In genomic region chr11:65759350-65759749, GRCm38 (mm10) we compare ENCODE assay signal across 21 mouse cellular contexts. TPM values are rescaled to one million over a fixed set of nuclear protein-coding genes. Genes with fewer than 3 reads are reported as not detected.
A peak's percentile ranks its signal among the peaks of the same experiment; 100 is the strongest.
DNase-seq lines count a peak whose midpoint lies in the region; ATAC-seq lines count a peak whose summit lies in the region.
"Had no signal": no experiment of that assay in that cellular context is flagged by ENCODE, and none has a peak within 500 bp of the region (broad histone marks: within the 10 kb centered on the region; RNA-seq: fewer than 3 reads in every experiment).

No protein-coding gene starts in this region.

- WGBS in liver, embryonic 13.5 days (ENCODE audit: insufficient replicate concordance) = 52% methylated on average over 1 of the region's 1 CpGs
- WGBS in liver, embryonic 11.5 days = 69% methylated on average over 1 of the region's 1 CpGs
- WGBS in midbrain, embryonic 11.5 days = 90% methylated on average over 1 of the region's 1 CpGs
- WGBS in midbrain, embryonic 15.5 days = 97% methylated on average over 1 of the region's 1 CpGs
- 97% methylated on average over 1 of the region's 1 CpGs for WGBS in forebrain, embryonic 15.5 days
- 94% methylated on average over 1 of the region's 1 CpGs for WGBS in hindbrain, embryonic 16.5 days

- H3K9ac ChIP-seq in liver, embryonic 13.5 days = no peak overlapping the region
- no peak overlapping the region for H3K9ac ChIP-seq in liver, embryonic 11.5 days (ENCODE audit: low read depth, low read length)
- H3K9ac ChIP-seq in midbrain, embryonic 11.5 days (ENCODE audit: low read length) = no peak overlapping the region
- H3K9ac ChIP-seq in midbrain, embryonic 15.5 days = no peak overlapping the region
- H3K9ac ChIP-seq in forebrain, embryonic 15.5 days (replicated peaks) = no peak overlapping the region
- H3K9ac ChIP-seq in hindbrain, embryonic 16.5 days (ENCODE audit: low read depth, low read length) = no peak overlapping the region
- H3K9ac ChIP-seq: embryonic facial prominence, embryonic 12.5 days; forebrain, embryonic 13.5 days had no signal

- H3K27me3 ChIP-seq in liver, embryonic 13.5 days = no peaks in the 10 kb centered on the region
- no peaks in the 10 kb centered on the region for H3K27me3 ChIP-seq in liver, embryonic 11.5 days (replicated peaks; ENCODE audit: control insufficient read depth, insufficient read depth, low read length)
- H3K27me3 ChIP-seq in midbrain, embryonic 11.5 days (ENCODE audit: control insufficient read depth, insufficient read depth, low read length) = no peaks in the 10 kb centered on the region
- no peaks in the 10 kb centered on the region for H3K27me3 ChIP-seq in midbrain, embryonic 15.5 days (replicated peaks)
- H3K27me3 ChIP-seq in forebrain, embryonic 15.5 days = no peaks in the 10 kb centered on the region
- no peaks in the 10 kb centered on the region for H3K27me3 ChIP-seq in hindbrain, embryonic 16.5 days (replicated peaks; ENCODE audit: control insufficient read depth, insufficient read depth, low read length)
- H3K27me3 ChIP-seq: embryonic facial prominence, embryonic 12.5 days; forebrain, embryonic 13.5 days; Patski had no signal

- ATAC-seq in liver, embryonic 13.5 days (ENCODE audit: low read depth) = peak; percentile 41; the same call in 1 of the 2 replicates
- no peak for ATAC-seq in liver, embryonic 11.5 days (replicated peaks; ENCODE audit: low FRiP score)
- ATAC-seq in midbrain, embryonic 11.5 days (ENCODE audit: low FRiP score) = no peak
- ATAC-seq in midbrain, embryonic 15.5 days (replicated peaks) = no peak
- 0 out of 2 replicates have a peak, but pooled peaks have one; percentile 6 for ATAC-seq in megakaryocyte progenitor cell, adult 5-6 weeks (replicated peaks; ENCODE audit: poor library complexity)
- ATAC-seq in forebrain, embryonic 15.5 days (replicated peaks) = no peak
- ATAC-seq in hindbrain, embryonic 16.5 days = no peak
- ATAC-seq: activated CD4-positive, CD25-positive, alpha-beta regulatory T cell, adult 4 months; forebrain, embryonic 13.5 days; forebrain, embryonic 16.5 days; Patski had no signal

- no peak overlapping the region for H3K4me3 ChIP-seq in liver, embryonic 13.5 days (replicated peaks)
- no peak overlapping the region for H3K4me3 ChIP-seq in liver, embryonic 11.5 days (ENCODE audit: low read depth, low read length)
- no peak overlapping the region for H3K4me3 ChIP-seq in midbrain, embryonic 11.5 days (ENCODE audit: low read depth, low read length)
- H3K4me3 ChIP-seq in midbrain, embryonic 15.5 days = no peak overlapping the region
- H3K4me3 ChIP-seq in forebrain, embryonic 15.5 days = no peak overlapping the region
- H3K4me3 ChIP-seq in hindbrain, embryonic 16.5 days (ENCODE audit: low read length) = no peak overlapping the region
- H3K4me3 ChIP-seq: embryonic facial prominence, embryonic 10.5 days; embryonic facial prominence, embryonic 12.5 days; forebrain, embryonic 13.5 days had no signal

- no peaks in the 10 kb centered on the region for H3K36me3 ChIP-seq in liver, embryonic 13.5 days
- no peaks in the 10 kb centered on the region for H3K36me3 ChIP-seq in liver, embryonic 11.5 days (ENCODE audit: control insufficient read depth, insufficient read depth, low read length)
- no peaks in the 10 kb centered on the region for H3K36me3 ChIP-seq in midbrain, embryonic 11.5 days (ENCODE audit: control insufficient read depth, insufficient read depth, low read length)
- no peaks in the 10 kb centered on the region for H3K36me3 ChIP-seq in midbrain, embryonic 15.5 days (replicated peaks)
- no peaks in the 10 kb centered on the region for H3K36me3 ChIP-seq in forebrain, embryonic 15.5 days
- no peaks in the 10 kb centered on the region for H3K36me3 ChIP-seq in hindbrain, embryonic 16.5 days (ENCODE audit: control insufficient read depth, insufficient read depth, low read length)
- H3K36me3 ChIP-seq: embryonic facial prominence, embryonic 12.5 days had no signal

- no peak overlapping the region for H3K4me2 ChIP-seq in liver, embryonic 13.5 days
- H3K4me2 ChIP-seq in liver, embryonic 11.5 days = no peak overlapping the region
- no peak overlapping the region for H3K4me2 ChIP-seq in midbrain, embryonic 11.5 days
- H3K4me2 ChIP-seq in midbrain, embryonic 15.5 days = no peak overlapping the region
- H3K4me2 ChIP-seq in forebrain, embryonic 15.5 days (replicated peaks) = no peak overlapping the region
- H3K4me2 ChIP-seq in hindbrain, embryonic 16.5 days (ENCODE audit: low read length) = no peak overlapping the region
- H3K4me2 ChIP-seq: embryonic facial prominence, embryonic 12.5 days; forebrain, embryonic 13.5 days had no signal

- DNase-seq in liver, embryonic 13.5 days = no peak
- DNase-seq in liver, embryonic 11.5 days (ENCODE audit: low spot score) = no peak
- peak; percentile 39 for DNase-seq in midbrain, embryonic 11.5 days (ENCODE audit: low spot score, missing footprints)
- DNase-seq: adrenal gland, adult 8-10 months; adrenal gland, postnatal 14 days; adrenal gland, postnatal 36 days; cerebellum, adult 11-12 months; cerebellum, adult 2 months; cerebellum, adult 9-10 months; cerebellum, postnatal 10 days; cerebellum, postnatal 25 days had no signal

- H3K27ac ChIP-seq in liver, embryonic 13.5 days = no peak overlapping the region
- H3K27ac ChIP-seq in liver, embryonic 11.5 days (ENCODE audit: low read depth, low read length) = no peak overlapping the region
- H3K27ac ChIP-seq in midbrain, embryonic 11.5 days (ENCODE audit: low read depth, low read length) = no peak overlapping the region
- no peak overlapping the region for H3K27ac ChIP-seq in midbrain, embryonic 15.5 days
- no peak overlapping the region for H3K27ac ChIP-seq in forebrain, embryonic 15.5 days (replicated peaks)
- no peak overlapping the region for H3K27ac ChIP-seq in hindbrain, embryonic 16.5 days (ENCODE audit: low read depth, low read length)
- H3K27ac ChIP-seq: embryonic facial prominence, embryonic 10.5 days; embryonic facial prominence, embryonic 12.5 days; forebrain, embryonic 13.5 days had no signal

- peaks cover 23% of the 10 kb centered on the region for H3K4me1 ChIP-seq in liver, embryonic 13.5 days (replicated peaks)
- 0 out of 2 replicates have a peak, but pooled peaks cover 2% of the 10 kb centered on the region for H3K4me1 ChIP-seq in liver, embryonic 11.5 days (replicated peaks; ENCODE audit: control insufficient read depth, insufficient read depth, low read length)
- H3K4me1 ChIP-seq in midbrain, embryonic 11.5 days (ENCODE audit: control insufficient read depth, insufficient read depth, low read length) = no peaks in the 10 kb centered on the region
- no peaks in the 10 kb centered on the region for H3K4me1 ChIP-seq in midbrain, embryonic 15.5 days
- 0 out of 2 replicates have a peak, but pooled peaks cover 2% of the 10 kb centered on the region for H3K4me1 ChIP-seq in forebrain, embryonic 15.5 days
- H3K4me1 ChIP-seq in hindbrain, embryonic 16.5 days (ENCODE audit: control insufficient read depth, insufficient read depth, low read depth, low read length) = no peaks in the 10 kb centered on the region
- H3K4me1 ChIP-seq: embryonic facial prominence, embryonic 12.5 days; forebrain, embryonic 13.5 days had no signal

- H3K9me3 ChIP-seq in liver, embryonic 13.5 days (replicated peaks) = no peaks in the 10 kb centered on the region
- no peaks in the 10 kb centered on the region for H3K9me3 ChIP-seq in liver, embryonic 11.5 days (ENCODE audit: control insufficient read depth, low read length)
- H3K9me3 ChIP-seq in midbrain, embryonic 11.5 days (ENCODE audit: control insufficient read depth, low read length) = no peaks in the 10 kb centered on the region
- H3K9me3 ChIP-seq in midbrain, embryonic 15.5 days = no peaks in the 10 kb centered on the region
- no peaks in the 10 kb centered on the region for H3K9me3 ChIP-seq in forebrain, embryonic 15.5 days
- H3K9me3 ChIP-seq in hindbrain, embryonic 16.5 days (ENCODE audit: control insufficient read depth, low read length) = no peaks in the 10 kb centered on the region
- H3K9me3 ChIP-seq: embryonic facial prominence, embryonic 10.5 days; embryonic facial prominence, embryonic 12.5 days; forebrain, embryonic 13.5 days had no signal

RNA-seq across cellular contexts. Expression of gene Map2k4, which starts 28.7 kb away (rescaled TPM):
- polyA plus RNA-seq in liver, embryonic 13.5 days (2015; fragmentation: Nextera tagmentation; extraction: Ambion mirVana) = 35.3 and 42.9 TPM in 2 replicates
- 63.7 and 69.9 TPM in 2 replicates for polyA plus RNA-seq in liver, embryonic 11.5 days (2014; fragmentation: Nextera tagmentation; extraction: Ambion mirVana)
- polyA plus RNA-seq in midbrain, embryonic 11.5 days (2014; fragmentation: Nextera tagmentation; extraction: Ambion mirVana) = 85.2 and 86.8 TPM in 2 replicates
- 96.0 and 98.1 TPM in 2 replicates for polyA plus RNA-seq in midbrain, embryonic 15.5 days (2015; fragmentation: Nextera tagmentation; extraction: Ambion mirVana)
- total RNA-seq in megakaryocyte progenitor cell, adult 5-6 weeks (2015) = 56.8 and 61.7 TPM in 2 replicates
- 27.2 and 37.2 TPM in 2 replicates for total RNA-seq in megakaryocyte progenitor cell, adult 5-6 weeks (2017)
- polyA plus RNA-seq in forebrain, embryonic 15.5 days (2015; fragmentation: Nextera tagmentation; extraction: Ambion mirVana) = 77.8 and 83.4 TPM in 2 replicates
- 112 and 118 TPM in 2 replicates for polyA plus RNA-seq in hindbrain, embryonic 16.5 days (2015; fragmentation: Nextera tagmentation; extraction: Ambion mirVana)

RNA-seq across cellular contexts. Expression of gene Zkscan6, which starts 47.6 kb away (rescaled TPM):
- 6.8 and 6.9 TPM in 2 replicates for polyA plus RNA-seq in liver, embryonic 13.5 days (2015; fragmentation: Nextera tagmentation; extraction: Ambion mirVana)
- 10.9 and 12.0 TPM in 2 replicates for polyA plus RNA-seq in liver, embryonic 11.5 days (2014; fragmentation: Nextera tagmentation; extraction: Ambion mirVana)
- 13.5 and 13.6 TPM in 2 replicates for polyA plus RNA-seq in midbrain, embryonic 11.5 days (2014; fragmentation: Nextera tagmentation; extraction: Ambion mirVana)
- 19.7 and 20.1 TPM in 2 replicates for polyA plus RNA-seq in midbrain, embryonic 15.5 days (2015; fragmentation: Nextera tagmentation; extraction: Ambion mirVana)
- 5.8 and 9.9 TPM in 2 replicates for total RNA-seq in megakaryocyte progenitor cell, adult 5-6 weeks (2015)
- 17.5 and 24.8 TPM in 2 replicates for total RNA-seq in megakaryocyte progenitor cell, adult 5-6 weeks (2017)
- 25.1 and 26.5 TPM in 2 replicates for polyA plus RNA-seq in forebrain, embryonic 15.5 days (2015; fragmentation: Nextera tagmentation; extraction: Ambion mirVana)
- polyA plus RNA-seq in hindbrain, embryonic 16.5 days (2015; fragmentation: Nextera tagmentation; extraction: Ambion mirVana) = 17.7 TPM in 2 replicates

Comparison
In these comparisons a context has a peak if more than half of its experiments do, and no peak if none do; other contexts are left out.
1. ATAC-seq: peak in liver, embryonic 13.5 days (single experiment) and megakaryocyte progenitor cell, adult 5-6 weeks (single experiment); none in liver, embryonic 11.5 days (single experiment), midbrain, embryonic 11.5 days (single experiment), midbrain, embryonic 15.5 days (single experiment), forebrain, embryonic 15.5 days (single experiment) and hindbrain, embryonic 16.5 days (single experiment).